Mouse (Mus musculus): Measurements from ENCODE around the gene Hexb. TPM values are rescaled to one million over a fixed set of nuclear protein-coding genes. Genes with fewer than 3 reads are reported as not detected.

Gene Hexb
- polyA plus RNA-seq, 1 experiment from 2014 or later = 32.8 TPM

Other genes with a start within 250 kb of the Hexb start
- gene 1700029F12Rik, start 164.0 kb downstream of the Hexb start, polyA plus RNA-seq (2015; fragmentation: Nextera tagmentation; extraction: Ambion mirVana) = not detected in 2 replicates
- gene Fam169a, start 131.1 kb downstream of the Hexb start, polyA plus RNA-seq (2015; fragmentation: Nextera tagmentation; extraction: Ambion mirVana) = 18.3 and 20.9 TPM in 2 replicates
- gene Gm6169, start 99.1 kb downstream of the Hexb start, polyA plus RNA-seq (2015; fragmentation: Nextera tagmentation; extraction: Ambion mirVana) = 0.73 and 1.1 TPM in 2 replicates
- gene Gfm2, start 60.4 kb downstream of the Hexb start, polyA plus RNA-seq (2015; fragmentation: Nextera tagmentation; extraction: Ambion mirVana) = 30.5 and 35.1 TPM in 2 replicates
- 37.4 and 40.7 TPM in 2 replicates for gene Nsa2, start 60.4 kb downstream of the Hexb start, polyA plus RNA-seq (2015; fragmentation: Nextera tagmentation; extraction: Ambion mirVana)
- 133 and 143 TPM in 2 replicates for gene Enc1, start 42.7 kb upstream of the Hexb start, polyA plus RNA-seq (2015; fragmentation: Nextera tagmentation; extraction: Ambion mirVana)